Mouse (Mus musculus): ENCODE results near the gene AI467606.
A peak's percentile ranks its signal among the peaks of the same experiment; 100 is the strongest.

Gene AI467606

DNA sequence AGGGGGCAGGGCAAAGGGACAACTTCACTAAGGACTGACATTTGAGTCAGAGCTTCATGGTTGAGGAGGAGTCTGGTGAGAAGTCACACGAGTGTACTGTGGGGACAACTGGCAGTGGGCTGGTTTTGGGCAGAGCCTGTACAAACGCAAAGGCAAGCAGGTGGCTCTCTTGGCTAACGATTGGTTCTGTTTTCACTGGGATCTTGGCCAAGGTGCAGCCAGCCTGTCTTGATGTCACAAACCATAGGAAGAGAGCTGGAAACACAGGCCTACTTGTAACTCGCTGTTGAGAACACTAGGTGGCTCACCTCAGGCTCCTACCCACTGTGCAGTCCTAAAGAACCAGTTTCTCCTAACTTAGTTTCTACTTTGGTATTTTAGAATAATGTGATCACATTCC, 38.5 kb downstream of the AI467606 start:
- peak; percentile 41 for DNase-seq

DNA sequence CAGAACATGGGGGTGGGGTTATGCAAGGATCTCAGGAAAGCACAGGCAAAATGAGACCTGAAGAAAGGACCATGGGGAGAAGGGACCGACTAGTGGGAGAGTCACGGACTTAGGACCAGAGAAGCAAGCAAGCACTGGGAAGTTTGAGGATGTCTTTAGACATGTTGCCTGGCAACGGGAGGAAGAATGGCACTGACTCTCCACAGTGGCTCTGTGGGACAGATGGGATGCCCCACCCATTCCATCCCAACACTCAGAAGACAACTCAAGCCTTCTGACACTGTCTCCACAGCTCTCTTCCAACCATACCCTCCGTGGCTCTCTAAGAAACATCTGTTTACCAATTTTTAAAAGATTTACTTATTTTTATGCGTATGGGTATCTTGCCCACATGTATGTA, 42.0 kb downstream of the AI467606 start:
- no peak for DNase-seq

DNA sequence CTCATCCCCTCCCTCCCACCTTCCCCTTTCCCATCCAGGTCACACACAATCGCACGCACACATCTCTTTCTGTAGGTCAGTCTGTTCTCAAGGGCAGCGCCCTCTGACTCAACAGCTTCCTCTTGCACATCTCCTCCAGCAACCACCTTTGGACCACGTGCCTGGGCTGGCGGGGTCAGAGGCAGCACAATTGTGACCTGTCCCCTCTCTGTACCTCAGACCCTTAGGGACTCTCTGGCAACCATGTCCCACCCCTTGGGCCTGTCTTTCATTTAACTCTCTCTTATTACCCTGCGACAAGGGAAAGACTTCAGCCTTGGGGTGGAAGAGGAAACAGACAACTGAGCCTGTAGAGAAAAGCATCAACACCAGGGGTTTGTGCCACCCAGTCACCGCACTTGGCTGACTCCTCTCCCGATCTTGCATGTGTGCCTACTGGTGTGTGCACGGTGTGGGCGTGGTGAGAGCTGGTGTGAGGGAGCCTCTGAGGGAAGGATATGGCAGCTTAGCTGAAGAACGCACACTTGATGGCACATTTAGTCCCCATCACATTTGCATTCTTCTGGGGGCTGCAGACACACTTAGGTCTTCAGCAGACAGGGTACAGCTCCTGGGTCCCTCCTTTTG, 43.8 kb downstream of the AI467606 start:
- DNase-seq = no peak

- DNase-seq = no peak
These were observed 45.3 kb downstream of the AI467606 start for GRCm38 (mm10) chr7:127136181-127137071.

GRCm38 (mm10) chr7:127137262-127138017, 46.3 kb downstream of the AI467606 start, which contains the start of gene Spn:
Spn (minus strand) TSS chr7:127137823.
- no peak for DNase-seq

- no peak for DNase-seq
These were observed 47.9 kb downstream of the AI467606 start for GRCm38 (mm10) chr7:127139100-127139499.

DNA sequence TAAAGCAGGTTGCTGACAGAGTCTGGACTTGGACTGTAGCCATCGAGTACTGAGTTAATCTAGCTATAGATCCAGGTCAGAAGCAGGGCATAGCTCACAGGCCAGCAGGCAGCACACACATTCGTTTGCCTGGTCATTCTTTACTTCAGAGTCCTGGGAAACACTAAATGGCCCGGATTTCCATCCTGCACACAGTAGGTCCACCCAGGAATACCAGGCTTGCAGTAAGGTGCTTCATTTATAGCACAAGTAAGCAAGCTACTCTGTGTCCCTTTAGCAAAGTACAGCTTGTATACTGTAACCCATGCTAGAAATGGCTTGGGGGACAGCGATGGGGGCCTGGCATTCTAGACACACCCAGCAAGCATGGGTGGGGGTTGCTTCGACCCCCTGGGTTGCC, 48.4 kb downstream of the AI467606 start:
- no peak for DNase-seq

DNA sequence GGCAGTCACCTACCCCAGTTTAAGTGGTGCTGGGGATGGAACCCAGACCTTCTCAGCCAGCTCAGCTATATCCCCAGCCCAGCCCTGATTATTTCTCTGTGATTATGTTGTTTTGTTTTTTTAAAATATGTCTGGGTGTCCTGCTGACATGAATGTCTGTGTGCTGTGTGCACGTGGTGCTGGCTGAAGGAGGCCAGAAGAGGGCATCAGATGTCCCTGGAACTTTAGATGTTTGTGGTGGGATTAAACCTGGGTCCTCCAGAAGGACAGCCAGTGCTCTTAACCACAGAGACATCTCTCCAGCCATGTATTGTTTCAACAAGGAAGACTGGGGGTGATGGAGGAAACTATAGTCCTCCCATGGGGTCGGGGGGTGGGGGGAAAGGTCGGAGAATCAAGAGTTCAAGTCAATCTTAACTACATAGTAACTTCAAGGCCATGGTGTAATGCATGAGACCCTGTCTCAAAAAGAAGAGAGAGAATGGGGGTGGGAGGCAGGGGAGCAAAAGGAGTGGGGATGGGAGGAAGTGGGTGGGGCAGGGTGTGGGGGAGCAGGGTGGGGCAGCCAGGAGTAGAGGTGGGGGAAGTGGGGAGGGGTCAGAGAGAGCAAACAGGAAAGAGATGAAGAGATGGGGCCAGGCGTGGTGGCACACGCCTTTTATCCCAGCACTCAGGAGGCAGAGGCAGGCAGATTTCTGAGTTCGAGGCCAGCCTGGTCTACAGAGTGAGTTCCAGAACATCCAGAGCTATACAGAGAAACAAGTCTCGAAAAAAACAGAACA, 49.7 kb downstream of the AI467606 start:
- DNase-seq = no peak

GRCm38 (mm10) chr7:127142214-127142613, 51.1 kb downstream of the AI467606 start:
- no peak for DNase-seq

- DNase-seq = no peak
These were observed 51.5 kb downstream of the AI467606 start for GRCm38 (mm10) chr7:127142666-127143065.

All from retina, postnatal 1 day (tissue).